Mouse (Mus musculus): ENCODE results near the gene Atxn2. TPM values are rescaled to one million over a fixed set of nuclear protein-coding genes. Genes with fewer than 3 reads are reported as not detected.
A peak's percentile ranks its signal among the peaks of the same experiment; 100 is the strongest.
"Not testable (repeated sequence)": the region's sequence is repeated elsewhere in the genome, so short reads cannot be mapped to it uniquely, and the experiment has no call there.

The Atxn2 gene
- total and polyA plus RNA-seq, 2 experiments from 2014 or later: 80.3 to 92.3 TPM

GRCm38 (mm10) chr5:121740516-121740915, 29.4 kb downstream of the Atxn2 start:
- DNase-seq (no peak), ATAC-seq (no peak)
- TF ChIP-seq CTCF (IDR thresholded peaks at IDR 0.05; ENCODE audit: low read depth): no peak
- Histone ChIP-seq H3K27ac (ENCODE audit: low read depth, low read length) (no peak overlapping the region), H3K4me2 (ENCODE audit: low read depth) (no peak overlapping the region), H3K4me3 (ENCODE audit: low read depth, low read length) (no peak overlapping the region), H3K9me3 (ENCODE audit: low read length) (no peaks in the 10 kb centered on the region), H3K27me3 (ENCODE audit: insufficient read depth, low read length) (no peaks in the 10 kb centered on the region), H3K9ac (no peak overlapping the region), H3K36me3 (ENCODE audit: insufficient read depth) (no peaks in the 10 kb centered on the region), H3K4me1 (ENCODE audit: insufficient read depth) (no peaks in the 10 kb centered on the region)
- 100% methylated on average over 1 of the region's 1 CpGs for WGBS

- no peak for TF ChIP-seq CTCF (IDR thresholded peaks at IDR 0.05; ENCODE audit: low read depth)
- H3K9me3 ChIP-seq (ENCODE audit: low read length): no peaks in the 10 kb centered on the region
- H3K4me1 ChIP-seq (ENCODE audit: insufficient read depth): no peaks in the 10 kb centered on the region
- DNase-seq (no peak), ATAC-seq (no peak)
- H3K27ac ChIP-seq (ENCODE audit: low read depth, low read length): no peak overlapping the region
- no peak overlapping the region for H3K9ac ChIP-seq
- H3K36me3 ChIP-seq (ENCODE audit: insufficient read depth): peaks cover 9% of the 10 kb centered on the region; the same call in 1 of the 2 replicates
- WGBS: 90% methylated on average over 2 of the region's 2 CpGs
- H3K4me2 ChIP-seq (ENCODE audit: low read depth): no peak overlapping the region
- no peaks in the 10 kb centered on the region for H3K27me3 ChIP-seq (ENCODE audit: insufficient read depth, low read length)
- no peak overlapping the region for H3K4me3 ChIP-seq (ENCODE audit: low read depth, low read length)
These were observed 31.8 kb downstream of the Atxn2 start for GRCm38 (mm10) chr5:121742915-121743314.

- H3K4me1 ChIP-seq (ENCODE audit: insufficient read depth); H3K9me3 ChIP-seq (ENCODE audit: low read length); H3K9ac ChIP-seq; ATAC-seq; DNase-seq; H3K27me3 ChIP-seq (ENCODE audit: insufficient read depth, low read length); H3K4me2 ChIP-seq (ENCODE audit: low read depth); H3K27ac ChIP-seq (ENCODE audit: low read depth, low read length); H3K4me3 ChIP-seq (ENCODE audit: low read depth, low read length): not testable (repeated sequence)
- WGBS: 96% methylated on average over 4 of the region's 4 CpGs
- H3K36me3 ChIP-seq (ENCODE audit: insufficient read depth): peaks cover 27% of the 10 kb centered on the region
These were observed 36.9 kb downstream of the Atxn2 start for GRCm38 (mm10) chr5:121747884-121748594.

GRCm38 (mm10) chr5:121749633-121750032, 38.5 kb downstream of the Atxn2 start:
- WGBS: 96% methylated on average over 2 of the region's 2 CpGs
- no peak for DNase-seq

GRCm38 (mm10) chr5:121757900-121758299, 46.8 kb downstream of the Atxn2 start:
- H3K27ac ChIP-seq (ENCODE audit: low read depth, low read length): no peak overlapping the region
- no peaks in the 10 kb centered on the region for H3K9me3 ChIP-seq (ENCODE audit: low read length)
- H3K27me3 ChIP-seq (ENCODE audit: insufficient read depth, low read length): no peaks in the 10 kb centered on the region
- TF ChIP-seq CTCF (IDR thresholded peaks at IDR 0.05; ENCODE audit: low read depth): no peak
- H3K4me3 ChIP-seq (ENCODE audit: low read depth, low read length): no peak overlapping the region
- WGBS: 46% methylated on average over 2 of the region's 2 CpGs
- no peak for ATAC-seq
- H3K4me2 ChIP-seq (ENCODE audit: low read depth): no peak overlapping the region
- no peak overlapping the region for H3K9ac ChIP-seq
- DNase-seq: no peak
- no peaks in the 10 kb centered on the region for H3K4me1 ChIP-seq (ENCODE audit: insufficient read depth)
- H3K36me3 ChIP-seq (ENCODE audit: insufficient read depth): peaks cover 17% of the 10 kb centered on the region

More at GRCm38 (mm10) chr5:121749633-121750032, 38.5 kb downstream of the Atxn2 start:
- no peak overlapping the region for H3K9ac ChIP-seq
- H3K36me3 ChIP-seq (ENCODE audit: insufficient read depth): peaks cover 31% of the 10 kb centered on the region
- no peak overlapping the region for H3K4me2 ChIP-seq (ENCODE audit: low read depth)
- no peak for TF ChIP-seq CTCF (IDR thresholded peaks at IDR 0.05; ENCODE audit: low read depth)
- no peak overlapping the region for H3K27ac ChIP-seq (ENCODE audit: low read depth, low read length)
- ATAC-seq: no peak
- no peaks in the 10 kb centered on the region for H3K27me3 ChIP-seq (ENCODE audit: insufficient read depth, low read length)
- H3K4me3 ChIP-seq (ENCODE audit: low read depth, low read length): no peak overlapping the region
- H3K9me3 ChIP-seq (ENCODE audit: low read length): no peaks in the 10 kb centered on the region
- no peaks in the 10 kb centered on the region for H3K4me1 ChIP-seq (ENCODE audit: insufficient read depth)

GRCm38 (mm10) chr5:121758341-121758740, 47.2 kb downstream of the Atxn2 start:
- Histone ChIP-seq H3K36me3 (ENCODE audit: insufficient read depth) (peaks cover 12% of the 10 kb centered on the region), H3K9me3 (ENCODE audit: low read length) (no peaks in the 10 kb centered on the region), H3K4me2 (ENCODE audit: low read depth) (no peak overlapping the region), H3K27ac (ENCODE audit: low read depth, low read length) (no peak overlapping the region), H3K4me1 (ENCODE audit: insufficient read depth) (no peaks in the 10 kb centered on the region), H3K9ac (no peak overlapping the region), H3K27me3 (ENCODE audit: insufficient read depth, low read length) (no peaks in the 10 kb centered on the region), H3K4me3 (ENCODE audit: low read depth, low read length) (no peak overlapping the region)
- 0 out of 2 replicates have a peak, but pooled peaks have one; percentile 20 for ATAC-seq
- WGBS: 69% methylated on average over 4 of the region's 4 CpGs
- TF ChIP-seq CTCF (IDR thresholded peaks at IDR 0.05; ENCODE audit: low read depth): no peak
- DNase-seq: no peak

- H3K27me3 ChIP-seq (ENCODE audit: insufficient read depth, low read length): no peaks in the 10 kb centered on the region
- WGBS: 89% methylated on average over 4 of the region's 4 CpGs
- ATAC-seq (no peak), DNase-seq (no peak)
- no peaks in the 10 kb centered on the region for H3K4me1 ChIP-seq (ENCODE audit: insufficient read depth)
- peaks cover 11% of the 10 kb centered on the region for H3K36me3 ChIP-seq (ENCODE audit: insufficient read depth)
- no peak overlapping the region for H3K4me2 ChIP-seq (ENCODE audit: low read depth)
- no peak overlapping the region for H3K27ac ChIP-seq (ENCODE audit: low read depth, low read length)
- TF ChIP-seq CTCF (IDR thresholded peaks at IDR 0.05; ENCODE audit: low read depth): no peak
- no peak overlapping the region for H3K4me3 ChIP-seq (ENCODE audit: low read depth, low read length)
- no peaks in the 10 kb centered on the region for H3K9me3 ChIP-seq (ENCODE audit: low read length)
- H3K9ac ChIP-seq: no peak overlapping the region
These were observed 48.8 kb downstream of the Atxn2 start for GRCm38 (mm10) chr5:121759921-121760320.

All from forebrain, postnatal 0 days (tissue).